In genomic region chr16:37861029-37861428, GRCm38 (mm10) we compare ENCODE assay signal across 27 mouse cellular contexts. TPM values are rescaled to one million over a fixed set of nuclear protein-coding genes. Genes with fewer than 3 reads are reported as not detected.
A peak's percentile ranks its signal among the peaks of the same experiment; 100 is the strongest.
DNase-seq lines count a peak whose midpoint lies in the region; ATAC-seq and TF ChIP-seq lines count a peak whose summit lies in the region.
"Had no signal": no experiment of that assay in that cellular context is flagged by ENCODE, and none has a peak within 500 bp of the region (broad histone marks: within the 10 kb centered on the region; RNA-seq: fewer than 3 reads in every experiment).

Gene Gm36028, minus strand, starts transcription at chr16:37861146.

- H3K4me1 ChIP-seq in heart, postnatal 0 days (ENCODE audit: control insufficient read depth, insufficient read depth), result peaks cover 14% of the 10 kb centered on the region
- peaks cover 13% of the 10 kb centered on the region for H3K4me1 ChIP-seq in heart, embryonic 12.5 days (replicated peaks)
- H3K4me1 ChIP-seq in stomach, embryonic 16.5 days (ENCODE audit: control insufficient read depth, insufficient read depth, low read length), result no peaks in the 10 kb centered on the region
- H3K4me1 ChIP-seq in stomach, postnatal 0 days (replicated peaks; ENCODE audit: control insufficient read depth, insufficient read depth), result no peaks in the 10 kb centered on the region
- H3K4me1 ChIP-seq: embryonic facial prominence, embryonic 12.5 days; embryonic facial prominence, embryonic 15.5 days had no signal

- peak; percentile 76 for DNase-seq in heart, adult 11 months
- no peak for DNase-seq in heart, postnatal 25 days (ENCODE audit: low spot score)
- no peak for DNase-seq in heart, postnatal 0 days (ENCODE audit: low spot score)
- no peak for DNase-seq in stomach, postnatal 0 days (ENCODE audit: low spot score)
- DNase-seq: adrenal gland, adult 8-10 months; adrenal gland, postnatal 25 days; cerebellum, adult 18-20 months; cerebellum, adult 9-10 months; cerebellum, postnatal 25 days; forebrain, postnatal 0 days; gastrocnemius, adult 2 months; gastrocnemius, postnatal 14 days; heart, adult 18-20 months; heart, postnatal 36 days; kidney, adult 8-10 months had no signal

- intact Hi-C loops in heart, postnatal 25 days (cut with DNase I), result no loop called here

- TF ChIP-seq CTCF in heart, postnatal 0 days (IDR thresholded peaks at IDR 0.05; ENCODE audit: low read depth), result no peak
- TF ChIP-seq CTCF in stomach, postnatal 0 days (IDR thresholded peaks at IDR 0.05; ENCODE audit: low read depth), result no peak

- no peaks in the 10 kb centered on the region for H3K36me3 ChIP-seq in heart, postnatal 0 days (replicated peaks; ENCODE audit: control insufficient read depth, insufficient read depth, low read length)
- H3K36me3 ChIP-seq in heart, embryonic 12.5 days, result no peaks in the 10 kb centered on the region
- H3K36me3 ChIP-seq in stomach, embryonic 16.5 days (ENCODE audit: control insufficient read depth, insufficient read depth, low read length), result no peaks in the 10 kb centered on the region
- H3K36me3 ChIP-seq in stomach, postnatal 0 days (ENCODE audit: control insufficient read depth, insufficient read depth, low read length), result no peaks in the 10 kb centered on the region
- H3K36me3 ChIP-seq: embryonic facial prominence, embryonic 12.5 days; embryonic facial prominence, embryonic 15.5 days; heart, embryonic 10.5 days had no signal

- H3K27ac ChIP-seq in heart, postnatal 0 days (ENCODE audit: low read depth), result no peak within 1 kb of the TSS
- no peak within 1 kb of the TSS for H3K27ac ChIP-seq in heart, embryonic 12.5 days (ENCODE audit: poor library complexity, severe bottlenecking)
- no peak within 1 kb of the TSS for H3K27ac ChIP-seq in stomach, embryonic 16.5 days (ENCODE audit: low read length)
- H3K27ac ChIP-seq in stomach, postnatal 0 days (replicated peaks), result no peak within 1 kb of the TSS
- H3K27ac ChIP-seq: embryonic facial prominence, embryonic 12.5 days; embryonic facial prominence, embryonic 15.5 days; gastrocnemius, adult 2 months; heart, embryonic 10.5 days; hindbrain, embryonic 14.5 days; hindbrain, postnatal 0 days had no signal

- ATAC-seq in heart, postnatal 0 days (ENCODE audit: insufficient read depth, low read depth), result peak; percentile 62
- ATAC-seq in heart, embryonic 12.5 days (ENCODE audit: insufficient number of reproducible peaks, low FRiP score), result no peak
- ATAC-seq in stomach, embryonic 16.5 days (ENCODE audit: insufficient read depth, low FRiP score), result peak; percentile 66
- ATAC-seq in stomach, postnatal 0 days (ENCODE audit: low FRiP score, low TSS enrichment), result no peak
- ATAC-seq: activated CD4-positive, CD25-positive, alpha-beta regulatory T cell, adult 4 months; forebrain, embryonic 14.5 days; forebrain, postnatal 0 days; hindbrain, postnatal 0 days; inflammation-experienced regulatory T-cells, adult 6 months had no signal

- H3K4me3 ChIP-seq in heart, postnatal 0 days (ENCODE audit: low read depth, low read length), result no peak within 1 kb of the TSS
- H3K4me3 ChIP-seq in heart, embryonic 12.5 days, result no peak within 1 kb of the TSS
- H3K4me3 ChIP-seq in stomach, embryonic 16.5 days (replicated peaks; ENCODE audit: low read length), result no peak within 1 kb of the TSS
- H3K4me3 ChIP-seq in stomach, postnatal 0 days (ENCODE audit: low read depth, low read length), result no peak within 1 kb of the TSS
- H3K4me3 ChIP-seq: embryonic facial prominence, embryonic 12.5 days; embryonic facial prominence, embryonic 15.5 days; gastrocnemius, adult 2 months; heart, embryonic 10.5 days had no signal

- H3K9ac ChIP-seq in heart, postnatal 0 days (replicated peaks; ENCODE audit: low read depth, low read length), result no peak within 1 kb of the TSS
- no peak within 1 kb of the TSS for H3K9ac ChIP-seq in heart, embryonic 12.5 days
- no peak within 1 kb of the TSS for H3K9ac ChIP-seq in stomach, embryonic 16.5 days (ENCODE audit: low read length)
- H3K9ac ChIP-seq in stomach, postnatal 0 days (ENCODE audit: low read length), result no peak within 1 kb of the TSS
- H3K9ac ChIP-seq: embryonic facial prominence, embryonic 12.5 days; embryonic facial prominence, embryonic 15.5 days; forebrain, postnatal 0 days; hindbrain, embryonic 14.5 days had no signal

- 38% methylated on average over 7 of the region's 7 CpGs for WGBS in heart, postnatal 0 days
- WGBS in heart, embryonic 12.5 days, result 32% methylated on average over 7 of the region's 7 CpGs
- WGBS in stomach, embryonic 16.5 days, result 67% methylated on average over 7 of the region's 7 CpGs
- WGBS in stomach, postnatal 0 days, result 66% methylated on average over 7 of the region's 7 CpGs

- H3K27me3 ChIP-seq in heart, postnatal 0 days (ENCODE audit: control insufficient read depth, insufficient read depth, low read length), result no peaks in the 10 kb centered on the region
- no peaks in the 10 kb centered on the region for H3K27me3 ChIP-seq in heart, embryonic 12.5 days (replicated peaks)
- H3K27me3 ChIP-seq in stomach, embryonic 16.5 days (ENCODE audit: control insufficient read depth, insufficient read depth, low read length), result no peaks in the 10 kb centered on the region
- no peaks in the 10 kb centered on the region for H3K27me3 ChIP-seq in stomach, postnatal 0 days (ENCODE audit: control insufficient read depth, insufficient read depth, low read length)
- H3K27me3 ChIP-seq: embryonic facial prominence, embryonic 12.5 days; embryonic facial prominence, embryonic 15.5 days had no signal

- H3K4me2 ChIP-seq in heart, postnatal 0 days (ENCODE audit: low read depth, low read length), result no peak within 1 kb of the TSS
- H3K4me2 ChIP-seq in heart, embryonic 12.5 days, result no peak within 1 kb of the TSS
- H3K4me2 ChIP-seq in stomach, embryonic 16.5 days (ENCODE audit: low read depth, low read length), result no peak within 1 kb of the TSS
- H3K4me2 ChIP-seq in stomach, postnatal 0 days (replicated peaks; ENCODE audit: low read depth), result no peak within 1 kb of the TSS
- H3K4me2 ChIP-seq: embryonic facial prominence, embryonic 12.5 days; embryonic facial prominence, embryonic 15.5 days; hindbrain, embryonic 14.5 days had no signal

- no peaks in the 10 kb centered on the region for H3K9me3 ChIP-seq in heart, postnatal 0 days (replicated peaks; ENCODE audit: control insufficient read depth, low read length)
- H3K9me3 ChIP-seq in heart, embryonic 12.5 days (replicated peaks), result 0 out of 2 replicates have a peak, but pooled peaks cover 5% of the 10 kb centered on the region
- no peaks in the 10 kb centered on the region for H3K9me3 ChIP-seq in stomach, embryonic 16.5 days (replicated peaks; ENCODE audit: control insufficient read depth, low read length)
- no peaks in the 10 kb centered on the region for H3K9me3 ChIP-seq in stomach, postnatal 0 days (ENCODE audit: control insufficient read depth, low read length)
- H3K9me3 ChIP-seq: embryonic facial prominence, embryonic 12.5 days; embryonic facial prominence, embryonic 15.5 days; heart, embryonic 10.5 days had no signal

- no peak for TF ChIP-seq EP300 in heart, postnatal 0 days (IDR thresholded peaks at IDR 0.05; ENCODE audit: low read depth)
- TF ChIP-seq EP300 in stomach, postnatal 0 days (optimal IDR thresholded peaks at IDR 0.05), result no peak

RNA-seq across cellular contexts. Expression of gene Gm36028, which starts in this region (rescaled TPM):
- under 1 TPM; 0.44 to 0.53 TPM for total RNA-seq in heart, postnatal 25 days (2021)
- 3.7 and 8.4 TPM in 2 replicates for total RNA-seq in heart, postnatal 0 days (2014; rRNA removed; ENCODE audit: low replicate concordance)
- polyA plus RNA-seq in heart, postnatal 0 days (2015; fragmentation: Nextera tagmentation; extraction: Ambion mirVana), result 3.5 and 4.2 TPM in 2 replicates
- polyA plus RNA-seq in heart, embryonic 12.5 days (2016; fragmentation: Nextera tagmentation; extraction: Ambion mirVana), result 0.51 and 0.89 TPM in 2 replicates
- 0.72 and 1.4 TPM in 2 replicates for polyA plus RNA-seq in stomach, embryonic 16.5 days (2015; fragmentation: Nextera tagmentation; extraction: Ambion mirVana)
- 0.29 and 0.56 TPM in 2 replicates for polyA plus RNA-seq in stomach, postnatal 0 days (2015; fragmentation: Nextera tagmentation; extraction: Ambion mirVana)
- total RNA-seq: ES-E14; forebrain, postnatal 0 days; gastrocnemius, adult 2 months; gastrocnemius, postnatal 14 days; gastrocnemius, postnatal 4 days; hindbrain, postnatal 0 days had no signal
- polyA plus RNA-seq: activated CD4-positive, CD25-positive, alpha-beta regulatory T cell, adult 4 months; hindbrain, embryonic 14.5 days; inflammation-experienced regulatory T-cells, adult 6 months had no signal

Comparison
In these comparisons a context has a peak if more than half of its experiments do, and no peak if none do; other contexts are left out.
1. ATAC-seq: peak in heart, postnatal 0 days (single experiment) and stomach, embryonic 16.5 days (single experiment); none in heart, embryonic 12.5 days (single experiment) and stomach, postnatal 0 days (single experiment).